Mouse (Mus musculus) lung, postnatal 0 days (tissue): ENCODE results near the gene Mat2b.

Experiments used
- CTCF ChIP-seq: IDR thresholded peaks from 2 replicates; pipeline ENCODE4 v1.5.1; 2016; ENCODE audit warnings: antibody characterized with exemption, mild to moderate bottlenecking
- EP300 ChIP-seq: IDR thresholded peaks from 2 replicates; pipeline ENCODE4 v1.6.1; 2016; ENCODE audit warnings: antibody characterized with exemption, mild to moderate bottlenecking, control low read depth

DNA sequence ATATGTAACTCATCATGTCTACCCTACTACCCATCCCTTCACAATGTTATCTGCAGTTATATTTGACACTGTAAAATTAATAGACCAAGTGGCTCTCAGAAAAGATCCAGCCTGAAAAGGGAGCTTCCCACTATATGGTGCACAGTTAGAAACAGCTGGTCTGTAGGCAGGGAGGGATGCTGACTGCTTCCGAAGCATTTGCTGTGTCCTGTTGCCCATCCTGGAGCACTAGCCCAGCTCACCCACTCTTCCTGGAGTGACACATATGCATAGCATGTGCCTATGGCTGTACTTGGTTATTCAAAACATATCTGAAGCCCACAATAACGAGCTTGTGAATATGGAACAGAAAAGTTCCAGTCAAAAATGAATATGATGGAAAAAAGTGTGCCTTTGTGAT is 47.8 kb downstream of the Mat2b start:
- no peak for TF ChIP-seq CTCF
- no peak for TF ChIP-seq EP300
